Mouse (Mus musculus) heart, postnatal 4 days (tissue): ENCODE results near the gene Gm21865. TPM values are rescaled to one million over a fixed set of nuclear protein-coding genes. Genes with fewer than 3 reads are reported as not detected.
"Not testable (repeated sequence)": the region's sequence is repeated elsewhere in the genome, so short reads cannot be mapped to it uniquely, and the experiment has no call there.

Experiments used
- DNase-seq: peaks from one replicate; pipeline ENCODE4 v3.0.0; 2021
- total RNA-seq, 2 experiments: library from RNA; stranded (reverse); gene quantifications; 2 replicates each; pipeline ENCODE4 v1.2.3; 2021

Gene Gm21865
- not detected for total RNA-seq

DNA sequence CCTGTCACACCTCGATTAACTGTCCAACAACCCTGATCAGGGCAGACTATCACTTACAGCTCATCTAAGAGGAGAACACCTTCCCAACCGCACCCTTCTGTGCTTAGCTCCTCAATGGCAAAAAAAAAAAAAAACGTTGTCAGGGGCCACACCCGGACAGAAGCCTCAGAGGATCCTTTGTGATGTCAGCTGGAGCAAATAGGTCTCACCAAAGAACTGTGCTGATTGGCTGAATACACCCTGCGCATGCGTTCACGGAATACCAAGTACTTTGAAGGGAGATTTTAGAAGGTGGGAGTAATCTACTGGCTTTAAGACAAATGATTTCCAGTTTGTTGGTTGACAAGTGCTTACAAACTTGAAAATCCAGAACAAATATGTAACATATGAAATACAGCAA, at the start of gene Gm21865:
TSS of gene Gm21865 (minus strand) at position 101 of the 400 bp plus-strand sequence.
- DNase-seq, result not testable (repeated sequence)

Other genes with a start within 250 kb of the Gm21865 start
- not detected for gene Gm21882, start 64.6 kb upstream of the Gm21865 start, total RNA-seq